Mouse (Mus musculus): ENCODE results near the gene Tbxas1. TPM values are rescaled to one million over a fixed set of nuclear protein-coding genes. Genes with fewer than 3 reads are reported as not detected.

The Tbxas1 gene
- polyA plus RNA-seq, 1 experiment from 2014 or later: 2.2 TPM

GRCm38 (mm10) chr6:38967988-38968387, 92.8 kb downstream of the Tbxas1 start:
- Histone ChIP-seq H3K4me3 (replicated peaks; ENCODE audit: low read length) (no peak overlapping the region), H3K27ac (no peak overlapping the region), H3K36me3 (replicated peaks; ENCODE audit: control insufficient read depth, insufficient read depth) (no peaks in the 10 kb centered on the region), H3K9ac (no peak overlapping the region), H3K9me3 (ENCODE audit: control insufficient read depth, low read length) (no peaks in the 10 kb centered on the region), H3K27me3 (ENCODE audit: control insufficient read depth, insufficient read depth, low read length) (no peaks in the 10 kb centered on the region), H3K4me1 (replicated peaks; ENCODE audit: control insufficient read depth, insufficient read depth, low read length) (peaks cover 6% of the 10 kb centered on the region), H3K4me2 (replicated peaks) (no peak overlapping the region)
- WGBS: 82% methylated on average over 5 of the region's 5 CpGs
- ATAC-seq (ENCODE audit: low FRiP score) (no peak), DNase-seq (ENCODE audit: low spot score) (no peak)

GRCm38 (mm10) chr6:38969944-38970740, 94.9 kb downstream of the Tbxas1 start:
- H3K4me3 ChIP-seq (replicated peaks; ENCODE audit: low read length): no peak overlapping the region
- H3K4me2 ChIP-seq (replicated peaks): no peak overlapping the region
- peak overlapping the region; percentile 75 for H3K27ac ChIP-seq
- H3K4me1 ChIP-seq (replicated peaks; ENCODE audit: control insufficient read depth, insufficient read depth, low read length): peaks cover 6% of the 10 kb centered on the region
- H3K9ac ChIP-seq: no peak overlapping the region
- H3K27me3 ChIP-seq (ENCODE audit: control insufficient read depth, insufficient read depth, low read length): no peaks in the 10 kb centered on the region
- H3K9me3 ChIP-seq (ENCODE audit: control insufficient read depth, low read length): no peaks in the 10 kb centered on the region
- DNase-seq (ENCODE audit: low spot score) (peak; percentile 49), ATAC-seq (ENCODE audit: low FRiP score) (peak; percentile 80)
- H3K36me3 ChIP-seq (replicated peaks; ENCODE audit: control insufficient read depth, insufficient read depth): no peaks in the 10 kb centered on the region
- 48% methylated on average over 6 of the region's 6 CpGs for WGBS

- Histone ChIP-seq H3K4me1 (replicated peaks; ENCODE audit: control insufficient read depth, insufficient read depth, low read length) (peaks cover 6% of the 10 kb centered on the region), H3K36me3 (replicated peaks; ENCODE audit: control insufficient read depth, insufficient read depth) (no peaks in the 10 kb centered on the region), H3K4me3 (replicated peaks; ENCODE audit: low read length) (no peak overlapping the region), H3K27me3 (ENCODE audit: control insufficient read depth, insufficient read depth, low read length) (no peaks in the 10 kb centered on the region), H3K27ac (peak overlapping the region; percentile 75), H3K9me3 (ENCODE audit: control insufficient read depth, low read length) (no peaks in the 10 kb centered on the region), H3K9ac (no peak overlapping the region), H3K4me2 (replicated peaks) (no peak overlapping the region)
- ATAC-seq (ENCODE audit: low FRiP score) (peak; percentile 59), DNase-seq (ENCODE audit: low spot score) (no peak)
- WGBS: 65% methylated on average over 6 of the region's 6 CpGs
Measured at GRCm38 (mm10) chr6:38970759-38971158, 95.6 kb downstream of the Tbxas1 start.

DNA sequence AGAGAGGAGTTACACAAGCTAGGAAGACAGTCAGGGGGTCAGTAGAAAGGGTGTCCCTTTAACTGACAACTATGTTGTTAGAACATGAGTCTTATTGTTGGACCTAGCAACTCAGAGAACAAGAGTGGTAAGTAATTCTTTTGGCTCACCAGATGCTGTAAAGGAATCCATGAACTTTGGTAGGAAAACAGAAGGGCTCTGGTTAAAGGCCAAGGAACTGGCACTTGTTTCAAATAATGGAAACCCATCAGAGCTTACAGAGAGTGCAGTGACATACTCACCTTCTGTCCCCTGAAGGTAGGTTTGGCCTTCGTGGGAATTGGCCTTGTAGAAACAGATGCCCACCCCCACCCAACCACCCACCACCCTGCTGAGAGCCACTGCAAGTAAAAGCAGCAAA, 97.6 kb downstream of the Tbxas1 start:
- no peak overlapping the region for H3K9ac ChIP-seq
- H3K4me2 ChIP-seq (replicated peaks): no peak overlapping the region
- no peak overlapping the region for H3K27ac ChIP-seq
- WGBS: 63% methylated on average over 1 of the region's 1 CpGs
- ATAC-seq (ENCODE audit: low FRiP score) (no peak), DNase-seq (ENCODE audit: low spot score) (no peak)
- H3K27me3 ChIP-seq (ENCODE audit: control insufficient read depth, insufficient read depth, low read length): no peaks in the 10 kb centered on the region
- H3K4me3 ChIP-seq (replicated peaks; ENCODE audit: low read length): no peak overlapping the region
- H3K9me3 ChIP-seq (ENCODE audit: control insufficient read depth, low read length): no peaks in the 10 kb centered on the region
- H3K36me3 ChIP-seq (replicated peaks; ENCODE audit: control insufficient read depth, insufficient read depth): no peaks in the 10 kb centered on the region
- H3K4me1 ChIP-seq (replicated peaks; ENCODE audit: control insufficient read depth, insufficient read depth, low read length): peaks cover 6% of the 10 kb centered on the region

- Histone ChIP-seq H3K27ac (no peak overlapping the region), H3K4me1 (replicated peaks; ENCODE audit: control insufficient read depth, insufficient read depth, low read length) (peaks cover 6% of the 10 kb centered on the region), H3K36me3 (replicated peaks; ENCODE audit: control insufficient read depth, insufficient read depth) (no peaks in the 10 kb centered on the region), H3K27me3 (ENCODE audit: control insufficient read depth, insufficient read depth, low read length) (no peaks in the 10 kb centered on the region), H3K4me2 (replicated peaks) (no peak overlapping the region), H3K9me3 (ENCODE audit: control insufficient read depth, low read length) (no peaks in the 10 kb centered on the region), H3K9ac (no peak overlapping the region), H3K4me3 (replicated peaks; ENCODE audit: low read length) (no peak overlapping the region)
- 90% methylated on average over 10 of the region's 10 CpGs for WGBS
- DNase-seq (ENCODE audit: low spot score) (no peak), ATAC-seq (ENCODE audit: low FRiP score) (no peak)
Measured at GRCm38 (mm10) chr6:38973441-38974161, 98.4 kb downstream of the Tbxas1 start.

- Histone ChIP-seq H3K27me3 (ENCODE audit: control insufficient read depth, insufficient read depth, low read length) (no peaks in the 10 kb centered on the region), H3K9ac (no peak overlapping the region), H3K36me3 (replicated peaks; ENCODE audit: control insufficient read depth, insufficient read depth) (no peaks in the 10 kb centered on the region), H3K4me2 (replicated peaks) (no peak overlapping the region), H3K4me1 (replicated peaks; ENCODE audit: control insufficient read depth, insufficient read depth, low read length) (peaks cover 6% of the 10 kb centered on the region), H3K9me3 (ENCODE audit: control insufficient read depth, low read length) (no peaks in the 10 kb centered on the region), H3K27ac (no peak overlapping the region), H3K4me3 (replicated peaks; ENCODE audit: low read length) (no peak overlapping the region)
- DNase-seq (ENCODE audit: low spot score): no peak
- no peak for ATAC-seq (ENCODE audit: low FRiP score)
- 71% methylated on average over 1 of the region's 1 CpGs for WGBS
Measured at GRCm38 (mm10) chr6:38974162-38974525, 98.9 kb downstream of the Tbxas1 start.

DNA sequence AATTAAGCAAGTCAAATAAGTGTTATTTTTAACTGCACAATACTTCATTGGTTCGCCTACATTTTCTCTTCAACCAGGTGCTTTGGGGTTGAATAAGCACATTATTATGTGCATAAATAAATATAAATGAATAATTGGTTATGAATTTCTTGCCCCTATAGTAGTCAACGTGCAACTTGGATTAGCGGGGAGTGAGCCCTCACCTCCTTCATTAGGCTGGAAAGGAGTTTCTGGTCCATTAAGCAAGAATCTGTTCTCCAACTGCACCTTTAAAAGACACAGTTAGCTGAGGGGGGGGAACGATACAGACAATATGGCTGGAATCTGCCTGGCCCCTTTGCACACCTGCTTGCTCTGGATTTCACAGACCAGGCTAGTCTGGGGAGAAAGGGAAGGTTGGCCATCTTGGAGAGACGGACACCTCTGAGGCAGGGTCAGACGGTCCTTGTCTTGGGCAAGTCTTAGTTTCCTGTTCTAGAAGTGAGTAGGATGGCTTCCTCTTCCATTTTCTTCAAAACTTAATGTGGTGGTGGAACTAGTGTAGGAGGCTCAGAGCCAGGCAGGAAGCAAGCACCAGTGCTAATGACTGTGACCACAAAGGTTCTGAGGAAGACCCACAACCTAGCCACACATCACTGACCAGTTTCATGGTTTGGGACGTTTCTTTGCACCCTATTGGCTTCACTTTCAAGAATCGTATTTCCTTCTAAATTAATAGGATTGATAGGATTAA, 99.5 kb downstream of the Tbxas1 start:
- H3K4me1 ChIP-seq (replicated peaks; ENCODE audit: control insufficient read depth, insufficient read depth, low read length): peaks cover 6% of the 10 kb centered on the region
- ATAC-seq (ENCODE audit: low FRiP score) (no peak), DNase-seq (ENCODE audit: low spot score) (no peak)
- H3K4me3 ChIP-seq (replicated peaks; ENCODE audit: low read length): no peak overlapping the region
- no peak overlapping the region for H3K4me2 ChIP-seq (replicated peaks)
- no peaks in the 10 kb centered on the region for H3K36me3 ChIP-seq (replicated peaks; ENCODE audit: control insufficient read depth, insufficient read depth)
- WGBS: 89% methylated on average over 8 of the region's 8 CpGs
- no peaks in the 10 kb centered on the region for H3K27me3 ChIP-seq (ENCODE audit: control insufficient read depth, insufficient read depth, low read length)
- H3K9me3 ChIP-seq (ENCODE audit: control insufficient read depth, low read length): no peaks in the 10 kb centered on the region
- H3K9ac ChIP-seq: no peak overlapping the region
- no peak overlapping the region for H3K27ac ChIP-seq

DNA sequence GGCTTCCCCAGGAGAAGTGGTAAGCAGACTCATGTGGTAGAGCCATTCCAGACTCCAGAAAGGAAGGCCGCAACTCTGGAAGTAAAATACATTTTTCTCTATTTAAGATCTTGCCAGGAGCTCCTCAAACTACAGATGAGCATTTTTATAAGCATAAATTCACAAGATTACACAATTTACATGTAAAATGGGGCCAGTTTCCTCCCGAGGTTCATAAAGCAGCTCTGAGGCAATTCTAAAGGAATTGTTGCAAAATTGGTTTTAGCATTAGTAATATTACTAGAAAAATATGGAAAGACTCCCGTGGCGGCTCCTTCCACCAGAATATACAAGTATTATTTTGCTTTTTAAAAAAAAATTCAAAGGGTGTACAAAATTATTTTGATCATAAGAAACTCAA, 100.7 kb downstream of the Tbxas1 start:
- WGBS: 89% methylated on average over 4 of the region's 4 CpGs
- no peak overlapping the region for H3K9ac ChIP-seq
- no peak overlapping the region for H3K27ac ChIP-seq
- no peak overlapping the region for H3K4me2 ChIP-seq (replicated peaks)
- H3K36me3 ChIP-seq (replicated peaks; ENCODE audit: control insufficient read depth, insufficient read depth): no peaks in the 10 kb centered on the region
- no peaks in the 10 kb centered on the region for H3K27me3 ChIP-seq (ENCODE audit: control insufficient read depth, insufficient read depth, low read length)
- H3K9me3 ChIP-seq (ENCODE audit: control insufficient read depth, low read length): no peaks in the 10 kb centered on the region
- no peak for DNase-seq (ENCODE audit: low spot score)
- H3K4me1 ChIP-seq (replicated peaks; ENCODE audit: control insufficient read depth, insufficient read depth, low read length): peaks cover under 1% of the 10 kb centered on the region; the same call in 1 of the 2 replicates
- no peak for ATAC-seq (ENCODE audit: low FRiP score)
- no peak overlapping the region for H3K4me3 ChIP-seq (replicated peaks; ENCODE audit: low read length)

DNA sequence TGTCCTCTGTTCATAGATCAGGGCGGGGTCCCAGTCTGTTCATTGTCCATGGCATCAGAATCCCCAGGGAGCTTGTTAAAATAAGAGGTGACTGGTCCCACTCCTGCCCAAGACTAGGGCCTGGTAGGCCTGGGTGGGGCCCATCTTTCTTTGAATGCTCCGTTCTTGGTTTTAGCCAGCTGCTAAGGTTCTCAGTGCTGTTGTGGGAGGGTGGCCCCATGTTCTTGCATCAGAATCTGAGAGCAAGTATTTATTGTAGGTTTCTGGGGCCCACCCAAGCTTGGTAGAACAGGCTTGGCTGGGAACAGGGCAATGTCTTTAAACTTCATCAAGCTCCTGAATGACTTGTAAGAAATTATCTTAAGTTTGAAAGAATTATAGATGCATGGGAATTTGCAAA, 101.2 kb downstream of the Tbxas1 start:
- Histone ChIP-seq H3K9me3 (ENCODE audit: control insufficient read depth, low read length) (no peaks in the 10 kb centered on the region), H3K9ac (no peak overlapping the region), H3K4me1 (replicated peaks; ENCODE audit: control insufficient read depth, insufficient read depth, low read length) (no peaks in the 10 kb centered on the region), H3K27ac (no peak overlapping the region), H3K4me2 (replicated peaks) (no peak overlapping the region), H3K27me3 (ENCODE audit: control insufficient read depth, insufficient read depth, low read length) (no peaks in the 10 kb centered on the region), H3K36me3 (replicated peaks; ENCODE audit: control insufficient read depth, insufficient read depth) (no peaks in the 10 kb centered on the region), H3K4me3 (replicated peaks; ENCODE audit: low read length) (no peak overlapping the region)
- no peak for DNase-seq (ENCODE audit: low spot score)
- 80% methylated on average over 2 of the region's 2 CpGs for whole genome bisulfite sequencing
- no peak for ATAC-seq (ENCODE audit: low FRiP score)

Data from hindbrain, embryonic 14.5 days (tissue).